Mouse (Mus musculus): ENCODE data around the gene Slc10a7. TPM values are rescaled to one million over a fixed set of nuclear protein-coding genes. Genes with fewer than 3 reads are reported as not detected.
"Not testable (repeated sequence)": the region's sequence is repeated elsewhere in the genome, so short reads cannot be mapped to it uniquely, and the experiment has no call there.

Gene Slc10a7
- total RNA-seq, 2 experiments from 2014 or later: 21.3 to 27.9 TPM

- not testable (repeated sequence) for ATAC-seq (replicated peaks; ENCODE audit: poor library complexity, severe bottlenecking)
These were observed 36.1 kb downstream of the Slc10a7 start for GRCm38 (mm10) chr8:78545153-78545817.

DNA sequence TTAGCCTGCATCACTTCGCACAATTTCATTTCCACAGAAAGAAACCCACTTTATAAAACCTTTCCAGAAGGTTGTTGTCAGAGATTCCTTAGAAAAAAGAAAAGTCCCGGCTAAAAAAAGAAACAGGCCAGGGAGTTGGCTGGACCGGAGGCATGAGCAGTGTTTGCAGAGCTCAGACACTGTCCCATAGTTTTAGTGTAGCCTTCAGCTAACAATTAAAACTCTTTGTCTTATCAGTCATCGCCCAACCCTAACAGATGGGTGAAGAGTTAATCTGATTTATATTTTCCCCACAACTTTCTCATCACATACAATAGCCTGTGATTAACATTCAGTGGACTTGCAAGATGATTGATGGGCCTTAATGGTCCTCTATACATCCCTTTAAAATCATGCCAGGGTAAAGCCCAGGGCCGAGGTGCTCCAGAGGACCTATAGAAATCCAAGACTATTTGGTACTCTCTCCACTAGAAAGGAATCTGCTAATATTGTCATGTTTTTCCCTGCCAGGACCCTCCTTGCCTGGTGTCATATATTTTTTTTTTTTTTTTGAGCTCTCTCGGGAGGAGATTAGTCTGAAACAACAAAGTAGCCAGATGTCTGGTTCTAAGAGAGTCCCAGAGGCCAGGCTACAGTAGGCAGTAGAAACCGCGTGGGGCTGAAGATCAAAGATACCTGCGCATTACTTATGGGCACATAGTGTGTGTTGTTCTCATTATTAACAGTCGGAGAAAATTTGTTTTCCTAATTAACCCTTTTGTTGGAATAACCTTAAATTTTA, 41.0 kb downstream of the Slc10a7 start:
- ATAC-seq (replicated peaks; ENCODE audit: poor library complexity, severe bottlenecking): no peak

DNA sequence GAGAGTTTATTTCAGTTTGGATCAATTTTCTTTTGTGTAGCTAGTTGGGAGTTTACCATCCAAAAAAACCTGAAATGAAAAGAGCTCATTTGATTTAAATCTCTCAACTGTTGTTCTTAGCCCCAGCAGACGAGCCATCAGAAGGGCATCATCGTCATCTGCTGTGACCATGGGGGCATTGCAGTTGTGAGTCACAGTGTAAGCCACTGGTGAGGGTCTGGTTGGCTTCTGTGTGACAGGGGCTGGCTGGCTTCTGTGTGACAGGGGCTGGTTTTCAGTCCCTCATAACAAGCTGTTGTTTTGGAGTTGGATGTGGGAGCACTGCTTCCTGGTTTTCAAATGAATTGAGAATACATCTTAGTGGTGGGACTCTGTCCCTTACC, 41.6 kb downstream of the Slc10a7 start:
- ATAC-seq (replicated peaks; ENCODE audit: poor library complexity, severe bottlenecking): no peak

DNA sequence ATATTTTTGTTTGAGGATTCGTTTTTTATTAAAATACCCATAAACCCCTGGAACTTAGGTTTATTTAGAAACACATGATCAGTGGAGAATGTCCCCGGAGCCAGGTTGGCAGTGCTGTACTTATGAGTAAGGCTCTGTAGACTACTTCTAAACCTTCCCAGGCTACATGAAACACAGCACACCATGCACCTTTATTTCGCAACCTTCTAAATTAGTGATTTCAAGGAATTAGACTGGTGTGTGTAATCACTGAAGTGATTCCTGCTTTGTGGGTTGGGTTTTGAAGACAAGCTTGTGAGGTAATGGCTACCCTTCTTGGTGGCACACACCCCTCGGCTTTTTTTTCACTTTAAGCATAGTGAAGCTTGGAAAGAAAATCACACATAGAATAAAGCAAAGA, 46.7 kb downstream of the Slc10a7 start:
- no peak for ATAC-seq (replicated peaks; ENCODE audit: poor library complexity, severe bottlenecking)

- no peak for ATAC-seq (replicated peaks; ENCODE audit: poor library complexity, severe bottlenecking)
These were observed 47.8 kb downstream of the Slc10a7 start for GRCm38 (mm10) chr8:78556773-78557434.

- ATAC-seq (replicated peaks; ENCODE audit: poor library complexity, severe bottlenecking): no peak
These were observed 52.5 kb downstream of the Slc10a7 start for GRCm38 (mm10) chr8:78561620-78562019.

- ATAC-seq (replicated peaks; ENCODE audit: poor library complexity, severe bottlenecking): no peak
These were observed 54.4 kb downstream of the Slc10a7 start for GRCm38 (mm10) chr8:78563466-78564058.

DNA sequence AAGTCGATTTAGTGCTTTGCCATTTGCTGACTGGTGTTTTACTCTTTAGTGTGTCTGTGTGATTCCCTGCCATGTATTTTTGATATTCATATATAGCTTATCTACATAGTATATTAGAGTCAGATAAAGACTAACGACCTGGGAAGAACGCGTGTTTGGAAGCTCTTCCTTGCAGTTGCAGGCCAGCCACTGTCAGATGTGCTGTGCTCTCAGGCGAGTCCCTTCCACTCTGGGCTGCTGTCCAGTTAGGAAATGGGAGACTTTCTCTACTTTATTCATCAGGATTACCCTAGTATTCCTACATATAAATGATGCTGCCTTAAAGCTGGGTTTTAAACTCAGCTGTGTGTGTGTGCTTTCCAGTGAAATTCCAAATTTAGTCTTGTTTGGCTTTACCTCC, 55.1 kb downstream of the Slc10a7 start:
- ATAC-seq (replicated peaks; ENCODE audit: poor library complexity, severe bottlenecking): no peak

DNA sequence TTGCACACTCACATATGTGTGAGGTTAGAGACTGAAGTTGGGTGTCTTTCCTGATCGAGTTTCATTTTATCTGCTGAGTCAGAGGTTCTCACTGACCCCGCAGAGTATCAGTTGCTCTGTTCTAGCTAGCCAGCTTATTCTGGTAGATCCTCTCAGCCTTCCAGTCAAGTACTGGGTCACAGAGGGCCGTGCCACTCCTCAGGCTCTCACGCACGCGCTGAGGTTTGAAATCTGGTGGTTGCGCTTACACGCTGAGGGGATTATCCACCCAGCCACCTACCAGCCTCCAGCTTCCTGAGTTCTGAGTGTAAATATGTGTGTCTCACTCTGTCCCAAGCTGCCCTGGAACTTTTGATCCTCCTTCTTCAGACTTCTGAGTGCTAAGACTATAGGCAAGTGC, 59.0 kb downstream of the Slc10a7 start:
- no peak for ATAC-seq (replicated peaks; ENCODE audit: poor library complexity, severe bottlenecking)

DNA sequence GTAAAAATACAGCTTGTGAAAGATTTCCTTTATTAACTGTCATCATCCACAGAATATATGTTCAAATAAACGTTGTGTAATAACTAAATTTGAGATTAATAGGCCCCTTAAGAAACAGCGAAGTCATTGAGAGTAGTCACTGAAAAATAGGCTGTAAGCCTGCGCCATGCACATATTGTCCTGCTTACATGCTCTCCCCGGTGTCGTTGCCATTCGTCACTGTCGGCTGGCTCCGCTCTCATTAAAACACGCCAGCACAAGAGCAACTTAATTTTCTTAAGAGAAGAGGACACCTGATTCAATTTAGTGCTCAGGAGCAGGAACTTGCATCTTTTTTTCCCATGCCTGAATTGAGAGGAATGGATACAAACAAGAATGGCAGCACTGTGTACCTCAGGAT, 62.4 kb downstream of the Slc10a7 start:
- ATAC-seq (replicated peaks; ENCODE audit: poor library complexity, severe bottlenecking): no peak

DNA sequence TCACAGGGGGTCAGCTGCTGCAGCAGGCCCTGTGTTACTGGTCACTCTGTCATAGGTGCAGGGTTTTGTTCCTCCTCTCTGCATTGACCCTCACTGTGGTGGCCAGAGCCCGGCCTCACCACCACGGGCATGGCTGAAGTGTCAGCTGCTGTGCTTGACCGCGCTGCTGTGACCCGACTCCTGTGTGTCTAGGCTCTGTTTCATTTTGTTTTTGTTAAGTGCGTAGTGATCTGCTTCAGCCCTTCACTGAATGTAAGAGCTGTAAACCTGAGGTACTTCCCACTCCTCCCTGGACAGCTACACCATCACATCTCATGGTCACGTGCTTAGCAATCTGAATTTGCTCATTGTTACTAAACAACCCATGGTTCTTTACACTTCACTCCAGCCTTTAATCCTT, 65.1 kb downstream of the Slc10a7 start:
- ATAC-seq (replicated peaks; ENCODE audit: poor library complexity, severe bottlenecking): no peak

GRCm38 (mm10) chr8:78577569-78577968, 68.4 kb downstream of the Slc10a7 start:
- ATAC-seq (replicated peaks; ENCODE audit: poor library complexity, severe bottlenecking): no peak

- ATAC-seq (replicated peaks; ENCODE audit: poor library complexity, severe bottlenecking): no peak
These were observed 68.9 kb downstream of the Slc10a7 start for GRCm38 (mm10) chr8:78578036-78578435.

DNA sequence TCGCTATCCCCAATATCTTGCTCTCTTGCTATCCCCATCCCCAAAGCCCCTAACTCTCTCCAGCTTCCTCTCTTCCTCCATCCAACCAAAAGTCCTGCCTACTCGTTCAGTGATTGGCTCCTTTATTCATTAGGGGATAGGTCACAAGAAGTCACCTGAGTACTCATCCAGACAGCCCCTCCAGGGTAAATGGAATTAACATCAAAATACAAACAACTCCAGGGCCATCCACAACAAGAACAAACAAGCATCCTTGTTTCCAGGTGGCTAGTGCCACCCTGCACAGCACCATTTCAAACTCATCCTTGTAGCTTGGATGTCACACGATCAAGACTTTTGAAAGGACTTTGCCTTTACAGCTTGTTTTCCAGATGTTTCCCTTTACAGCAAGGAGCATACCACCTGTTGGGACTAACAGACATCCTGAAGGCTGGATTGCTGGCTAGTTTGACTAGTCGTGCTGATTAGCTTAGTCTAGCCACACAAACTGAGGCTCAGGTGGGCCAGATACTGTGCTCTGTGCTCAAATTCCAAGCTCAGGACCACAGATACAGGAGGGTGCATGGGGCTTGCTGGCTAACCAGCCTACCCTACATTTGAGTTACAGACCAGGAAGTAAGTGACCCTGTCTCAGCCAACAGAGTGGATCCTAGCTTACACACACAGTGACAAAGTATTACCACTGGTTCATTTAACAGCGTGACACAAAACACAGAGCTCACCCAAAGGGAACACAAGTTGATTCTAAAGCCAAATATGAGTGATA, 75.0 kb downstream of the Slc10a7 start:
- no peak for ATAC-seq (replicated peaks; ENCODE audit: poor library complexity, severe bottlenecking)

GRCm38 (mm10) chr8:78584863-78585262, 75.7 kb downstream of the Slc10a7 start:
- ATAC-seq (replicated peaks; ENCODE audit: poor library complexity, severe bottlenecking): no peak

- ATAC-seq (replicated peaks; ENCODE audit: poor library complexity, severe bottlenecking): no peak
These were observed 86.3 kb downstream of the Slc10a7 start for GRCm38 (mm10) chr8:78595481-78595908.

GRCm38 (mm10) chr8:78598237-78598636, 89.1 kb downstream of the Slc10a7 start:
- ATAC-seq (replicated peaks; ENCODE audit: poor library complexity, severe bottlenecking): no peak

GRCm38 (mm10) chr8:78603084-78603483, 93.9 kb downstream of the Slc10a7 start:
- ATAC-seq (replicated peaks; ENCODE audit: poor library complexity, severe bottlenecking): no peak

GRCm38 (mm10) chr8:78604426-78604825, 95.3 kb downstream of the Slc10a7 start:
- ATAC-seq (replicated peaks; ENCODE audit: poor library complexity, severe bottlenecking): no peak

- ATAC-seq (replicated peaks; ENCODE audit: poor library complexity, severe bottlenecking): no peak
These were observed 100.2 kb downstream of the Slc10a7 start for GRCm38 (mm10) chr8:78609301-78609700.

Data from granulocyte monocyte progenitor cell, adult 5-6 weeks (primary cell).